Mouse (Mus musculus) cortical plate, adult 2 months (tissue): ENCODE measurements around the gene Vamp8.

ENCODE experiments used
- CTCF ChIP-seq: fragments of 200-500 bp; IDR thresholded peaks from 2 replicates; pipeline ENCODE4 v1.5.1; 2011; ENCODE audit warnings: mild to moderate bottlenecking, control low read depth, low read length; ENCODE audit not compliant: insufficient read depth; ENCODE audit errors: extremely low read depth
- POLR2A ChIP-seq: fragments of 200-500 bp; IDR thresholded peaks from 2 replicates; pipeline ENCODE4 v1.6.1; 2011; ENCODE audit warnings: mild to moderate bottlenecking, low read length, control low read depth; ENCODE audit not compliant: insufficient read depth; ENCODE audit errors: extremely low read depth

GRCm38 (mm10) chr6:72347166-72347941 is 43.1 kb downstream of the Vamp8 start, which contains the start of gene 0610030E20Rik:
- TF ChIP-seq CTCF, result no peak
- TF ChIP-seq POLR2A, result peak; percentile 69; the same call in 1 of the 2 replicates
